Mouse (Mus musculus) limb, embryonic 14.5 days (tissue): Measurements from ENCODE around the gene Elp4. TPM values are rescaled to one million over a fixed set of nuclear protein-coding genes. Genes with fewer than 3 reads are reported as not detected.

ENCODE experiments used
- ATAC-seq: fragments of 200-750 bp; cut with Nextera tagmentation; 2 replicates; pipeline ENCODE4 v1.8.0; 2017; ENCODE audit warnings: low read depth, moderate number of reproducible peaks, moderate TSS enrichment; ENCODE audit not compliant: low FRiP score
- DNase-seq: peaks from one replicate; pipeline ENCODE4 v3.0.0-alpha.2; 2015; ENCODE audit warnings: low spot score
- H3K27ac ChIP-seq: fragments of 300-500 bp; sonication (generic); replicated peaks from 2 replicates; pipeline ENCODE4 v1.5.1; 2014; ENCODE audit warnings: low read depth, mild to moderate bottlenecking, low read length, moderate library complexity, mixed read lengths
- H3K27me3 ChIP-seq: fragments of 300-500 bp; sonication (generic); 2 replicates; pipeline ENCODE4 v1.6.1; 2014; ENCODE audit warnings: low read length, mixed read lengths; ENCODE audit not compliant: control insufficient read depth, insufficient read depth
- H3K36me3 ChIP-seq: fragments of 300-500 bp; sonication (generic); 2 replicates; pipeline ENCODE4 v1.6.1; 2014; ENCODE audit warnings: mild to moderate bottlenecking, low read length, moderate library complexity, mixed read lengths; ENCODE audit not compliant: control insufficient read depth, insufficient read depth
- H3K4me1 ChIP-seq: fragments of 300-500 bp; sonication (generic); 2 replicates; pipeline ENCODE4 v1.6.1; 2014; ENCODE audit warnings: antibody characterized with exemption, low read length, mixed read lengths; ENCODE audit not compliant: control insufficient read depth, insufficient read depth
- H3K4me2 ChIP-seq: fragments of 300-500 bp; sonication (generic); replicated peaks from 2 replicates; pipeline ENCODE4 v1.6.1; 2014; ENCODE audit warnings: low read depth, mild to moderate bottlenecking, low read length, moderate library complexity; ENCODE audit not compliant: severe bottlenecking
- H3K4me3 ChIP-seq: fragments of 300-500 bp; sonication (generic); replicated peaks from 2 replicates; pipeline ENCODE4 v1.5.1; 2014; ENCODE audit warnings: low read length
- H3K9ac ChIP-seq: fragments of 300-500 bp; sonication (generic); 2 replicates; pipeline ENCODE4 v1.6.1; 2014; ENCODE audit warnings: mild to moderate bottlenecking, low read depth, low read length, moderate library complexity; ENCODE audit not compliant: severe bottlenecking
- H3K9me3 ChIP-seq: fragments of 300-500 bp; sonication (generic); 2 replicates; pipeline ENCODE4 v1.6.1; 2016; ENCODE audit warnings: low read length; ENCODE audit not compliant: control insufficient read depth
- POLR2A ChIP-seq: fragments of 200-500 bp; IDR thresholded peaks from 2 replicates; pipeline ENCODE4 v1.8.0; 2012; ENCODE audit warnings: inconsistent platforms, mild to moderate bottlenecking, moderate library complexity, borderline replicate concordance; ENCODE audit not compliant: insufficient read depth, insufficient read length; ENCODE audit errors: extremely low read depth
- WGBS: fragments of 180-500 bp; shearing (Covaris S2); extraction: QIAGEN DNeasy Blood & Tissue Kit; methylation state at CpG from one replicate; pipeline ENCODE4 v1.1.7; 2014; 5-methylcytosine and 5-hydroxymethylcytosine counted together
- polyA plus RNA-seq, 2 experiments: library from polyadenylated mRNA; depleted of rRNA in 1 of 2; stranded (reverse) in 1 of 2; unstranded in 1 of 2; fragments of >200 nt; fragmentation: Nextera tagmentation in 1 of 2; extraction: Ambion mirVana in 1 of 2; gene quantifications; 2 replicates each; pipeline versions ENCODE4 v1.2.1 to v1.2.3; 2012 to 2014

Elp4 gene
- polyA plus RNA-seq, 2 experiments: 12.5 to 31.2 TPM

- TF ChIP-seq POLR2A: no peak
- no peak overlapping the region for H3K4me3 ChIP-seq
- H3K27me3 ChIP-seq: no peaks in the 10 kb centered on the region
- H3K36me3 ChIP-seq: peaks cover 16% of the 10 kb centered on the region
- no peak overlapping the region for H3K4me2 ChIP-seq
- H3K9ac ChIP-seq: no peak overlapping the region
- no peaks in the 10 kb centered on the region; the same call in 1 of the 2 replicates for H3K9me3 ChIP-seq
- ATAC-seq (no peak), DNase-seq (no peak)
- no peak overlapping the region for H3K27ac ChIP-seq
- no peaks in the 10 kb centered on the region for H3K4me1 ChIP-seq
Observed at GRCm38 (mm10) chr2:105890816-105891215, 13.5 kb downstream of the Elp4 start.

- Histone ChIP-seq H3K27ac (no peak overlapping the region), H3K36me3 (no peaks in the 10 kb centered on the region), H3K9ac (no peak overlapping the region), H3K4me2 (no peak overlapping the region), H3K4me3 (no peak overlapping the region), H3K9me3 (no peaks in the 10 kb centered on the region), H3K4me1 (no peaks in the 10 kb centered on the region), H3K27me3 (no peaks in the 10 kb centered on the region)
- DNase-seq (no peak), ATAC-seq (no peak)
- no peak for TF ChIP-seq POLR2A
- 85% methylated on average over 1 of the region's 1 CpGs for WGBS
Observed at GRCm38 (mm10) chr2:105873403-105873802, 31.0 kb downstream of the Elp4 start.

GRCm38 (mm10) chr2:105854740-105855139 is 49.6 kb downstream of the Elp4 start:
- WGBS: 46% methylated on average over 2 of the region's 2 CpGs
- ATAC-seq (no peak), DNase-seq (peak; percentile 7)
- H3K27ac ChIP-seq: no peak overlapping the region; the same call in 1 of the 2 replicates
- no peak overlapping the region for H3K4me2 ChIP-seq
- H3K9me3 ChIP-seq: no peaks in the 10 kb centered on the region
- no peak overlapping the region for H3K9ac ChIP-seq
- no peaks in the 10 kb centered on the region for H3K36me3 ChIP-seq
- no peaks in the 10 kb centered on the region for H3K4me1 ChIP-seq
- no peaks in the 10 kb centered on the region for H3K27me3 ChIP-seq
- TF ChIP-seq POLR2A: no peak
- no peak overlapping the region for H3K4me3 ChIP-seq

GRCm38 (mm10) chr2:105852971-105853370 is 51.4 kb downstream of the Elp4 start:
- no peak for ATAC-seq
- no peak for TF ChIP-seq POLR2A
- WGBS: 94% methylated on average over 2 of the region's 2 CpGs

GRCm38 (mm10) chr2:105851714-105852293 is 52.6 kb downstream of the Elp4 start:
- no peaks in the 10 kb centered on the region for H3K9me3 ChIP-seq
- H3K36me3 ChIP-seq: no peaks in the 10 kb centered on the region
- H3K4me2 ChIP-seq: no peak overlapping the region
- H3K4me1 ChIP-seq: no peaks in the 10 kb centered on the region
- no peaks in the 10 kb centered on the region for H3K27me3 ChIP-seq
- DNase-seq: no peak
- no peak for ATAC-seq
- H3K4me3 ChIP-seq: no peak overlapping the region
- TF ChIP-seq POLR2A: no peak
- no peak overlapping the region for H3K27ac ChIP-seq
- no peak overlapping the region for H3K9ac ChIP-seq

More at GRCm38 (mm10) chr2:105852971-105853370, 51.4 kb downstream of the Elp4 start:
- H3K4me1 ChIP-seq: no peaks in the 10 kb centered on the region
- H3K27me3 ChIP-seq: no peaks in the 10 kb centered on the region
- H3K4me2 ChIP-seq: no peak overlapping the region
- no peaks in the 10 kb centered on the region for H3K36me3 ChIP-seq
- no peak overlapping the region for H3K4me3 ChIP-seq
- H3K27ac ChIP-seq: no peak overlapping the region
- no peaks in the 10 kb centered on the region for H3K9me3 ChIP-seq
- H3K9ac ChIP-seq: no peak overlapping the region
- no peak for DNase-seq

- H3K36me3 ChIP-seq: no peaks in the 10 kb centered on the region
- no peaks in the 10 kb centered on the region for H3K9me3 ChIP-seq
- H3K27ac ChIP-seq: no peak overlapping the region
- TF ChIP-seq POLR2A: no peak
- no peak overlapping the region for H3K4me3 ChIP-seq
- DNase-seq: no peak
- no peak for ATAC-seq
- 88% methylated on average over 5 of the region's 5 CpGs for WGBS
- H3K4me2 ChIP-seq: no peak overlapping the region
- H3K9ac ChIP-seq: no peak overlapping the region
- H3K4me1 ChIP-seq: no peaks in the 10 kb centered on the region
- no peaks in the 10 kb centered on the region for H3K27me3 ChIP-seq
Observed at GRCm38 (mm10) chr2:105843151-105843550, 61.2 kb downstream of the Elp4 start.
